Mouse (Mus musculus): ENCODE measurements around the gene 1700029H14Rik.

Gene 1700029H14Rik

GRCm38 (mm10) chr8:13562118-13562517, at the start of gene 1700029H14Rik:
TSS of gene 1700029H14Rik (minus strand) at chr8:13562461.
- no peak for DNase-seq (ENCODE audit: low read depth, low spot score)

GRCm38 (mm10) chr8:13611702-13612101, 49.4 kb upstream of the 1700029H14Rik start:
- DNase-seq (ENCODE audit: low read depth, low spot score): no peak

GRCm38 (mm10) chr8:13609971-13610370, 47.7 kb upstream of the 1700029H14Rik start:
- no peak for DNase-seq (ENCODE audit: low read depth, low spot score)

- DNase-seq (ENCODE audit: low read depth, low spot score): no peak
Measured at GRCm38 (mm10) chr8:13608946-13609345, 46.7 kb upstream of the 1700029H14Rik start.

GRCm38 (mm10) chr8:13605920-13606480, 43.7 kb upstream of the 1700029H14Rik start:
- DNase-seq (ENCODE audit: low read depth, low spot score): no peak

GRCm38 (mm10) chr8:13602621-13603020, 40.4 kb upstream of the 1700029H14Rik start:
- DNase-seq (ENCODE audit: low read depth, low spot score): no peak

GRCm38 (mm10) chr8:13601166-13601565, 38.9 kb upstream of the 1700029H14Rik start:
- DNase-seq (ENCODE audit: low read depth, low spot score): no peak

- DNase-seq (ENCODE audit: low read depth, low spot score): no peak
Measured at GRCm38 (mm10) chr8:13600716-13601115, 38.5 kb upstream of the 1700029H14Rik start.

- DNase-seq (ENCODE audit: low read depth, low spot score): no peak
Measured at GRCm38 (mm10) chr8:13600204-13600603, 37.9 kb upstream of the 1700029H14Rik start.

- DNase-seq (ENCODE audit: low read depth, low spot score): no peak
Measured at GRCm38 (mm10) chr8:13597777-13598176, 35.5 kb upstream of the 1700029H14Rik start.

GRCm38 (mm10) chr8:13595861-13596260, 33.6 kb upstream of the 1700029H14Rik start:
- DNase-seq (ENCODE audit: low read depth, low spot score): no peak

GRCm38 (mm10) chr8:13594884-13595323, 32.6 kb upstream of the 1700029H14Rik start:
- no peak for DNase-seq (ENCODE audit: low read depth, low spot score)

GRCm38 (mm10) chr8:13593340-13593739, 31.1 kb upstream of the 1700029H14Rik start:
- no peak for DNase-seq (ENCODE audit: low read depth, low spot score)

- no peak for DNase-seq (ENCODE audit: low read depth, low spot score)
Measured at GRCm38 (mm10) chr8:13591246-13591645, 29.0 kb upstream of the 1700029H14Rik start.

GRCm38 (mm10) chr8:13589071-13589470, 26.8 kb upstream of the 1700029H14Rik start:
- no peak for DNase-seq (ENCODE audit: low read depth, low spot score)

GRCm38 (mm10) chr8:13584652-13585051, 22.4 kb upstream of the 1700029H14Rik start:
- DNase-seq (ENCODE audit: low read depth, low spot score): no peak

- DNase-seq (ENCODE audit: low read depth, low spot score): no peak
Measured at GRCm38 (mm10) chr8:13577869-13578268, 15.6 kb upstream of the 1700029H14Rik start.

- no peak for DNase-seq (ENCODE audit: low read depth, low spot score)
Measured at GRCm38 (mm10) chr8:13571999-13572398, 9.7 kb upstream of the 1700029H14Rik start.

- no peak for DNase-seq (ENCODE audit: low read depth, low spot score)
Measured at GRCm38 (mm10) chr8:13557526-13557925, 4.7 kb downstream of the 1700029H14Rik start.

GRCm38 (mm10) chr8:13551574-13551830, 10.8 kb downstream of the 1700029H14Rik start:
- no peak for DNase-seq (ENCODE audit: low read depth, low spot score)

- DNase-seq (ENCODE audit: low read depth, low spot score): peak; percentile 64
Measured at GRCm38 (mm10) chr8:13550718-13551573, 11.3 kb downstream of the 1700029H14Rik start.

GRCm38 (mm10) chr8:13548831-13549230, 13.4 kb downstream of the 1700029H14Rik start:
- DNase-seq (ENCODE audit: low read depth, low spot score): no peak

GRCm38 (mm10) chr8:13548235-13548634, 14.0 kb downstream of the 1700029H14Rik start:
- DNase-seq (ENCODE audit: low read depth, low spot score): no peak
